Mouse (Mus musculus) layer of hippocampus, adult 18-20 months (tissue): ENCODE data around the gene Rrn3. TPM values are rescaled to one million over a fixed set of nuclear protein-coding genes. Genes with fewer than 3 reads are reported as not detected.

Source experiments
- DNase-seq, 2 experiments: peaks; one replicate each; pipeline ENCODE4 v3.0.0; 2022; ENCODE audit warnings: low spot score in 2 of 2
- microRNA-seq, 2 experiments: library from miRNA; unstranded; fragments of <30 nt; microRNA quantifications; one replicate each; pipeline ENCODE4 v1.2.0; 2021
- total RNA-seq, 2 experiments: library from RNA; stranded (reverse); gene quantifications; 2 replicates each; pipeline ENCODE4 v1.2.3; 2021

The Rrn3 gene
- total RNA-seq, 2 experiments from 2014 or later: 51.3 to 51.5 TPM

DNA sequence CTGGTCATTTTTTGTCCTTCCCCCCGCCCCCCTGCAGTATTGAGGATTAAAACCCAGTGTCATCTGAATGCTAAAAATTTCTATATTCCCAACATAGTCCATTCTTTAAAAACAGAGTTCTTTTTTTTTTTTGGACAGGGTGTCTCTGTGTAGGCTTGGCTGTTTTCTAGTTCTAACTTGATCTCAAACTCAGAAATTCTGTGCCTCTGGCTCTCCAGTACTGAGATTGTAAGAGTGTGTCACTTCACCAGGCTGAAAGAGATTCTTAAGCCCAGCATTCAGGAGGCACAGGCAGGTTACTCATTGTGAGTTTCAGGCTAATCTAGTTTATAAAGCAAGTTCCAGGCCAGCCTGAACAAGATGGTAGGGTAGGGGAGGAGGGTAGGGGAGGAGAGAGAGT lies 66.2 kb downstream of the Rrn3 start:
- DNase-seq: no peak

GRCm38 (mm10) chr16:13848310-13848709 lies 67.8 kb downstream of the Rrn3 start:
- DNase-seq: no peak

DNA sequence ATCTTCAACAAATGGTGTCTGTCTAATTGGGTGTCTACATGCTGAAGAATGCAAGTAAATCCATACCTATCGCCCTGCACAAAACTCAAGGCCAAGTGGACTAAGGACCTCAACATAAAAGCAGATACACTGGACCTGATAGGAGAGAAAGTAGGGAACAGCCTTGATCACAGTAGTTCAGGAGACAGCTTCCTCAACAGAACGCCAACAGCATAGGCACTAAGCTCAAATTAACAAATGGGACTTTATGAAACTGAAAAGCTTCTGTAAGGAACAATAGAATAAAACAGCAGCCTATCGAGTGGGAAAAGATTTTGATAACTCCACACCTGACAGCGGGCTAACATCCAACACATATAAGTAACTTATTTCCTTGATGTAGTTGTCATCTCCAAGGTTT lies 70.9 kb downstream of the Rrn3 start:
- DNase-seq: no peak

- no peak for DNase-seq
Measured at GRCm38 (mm10) chr16:13853886-13854285, 73.4 kb downstream of the Rrn3 start.

Small RNAs within 50 kb of the gene (microRNA-seq; reads per million reads assigned to microRNA genes)
- gene Gm27734: 0 reads per million in 2 experiments

Other genes with a start within 250 kb of the Rrn3 start
- 10 to 100 TPM; 24.9 to 25.3 TPM for gene Parn, start 112.5 kb upstream of the Rrn3 start, total RNA-seq
- 10 to 100 TPM; 34.5 to 36.0 TPM for gene Bfar, start 108.8 kb upstream of the Rrn3 start, total RNA-seq
- gene 3110001I22Rik, start 108.8 kb upstream of the Rrn3 start, total RNA-seq: 1 to 10 TPM; 5.1 to 5.9 TPM
- not detected for gene Pla2g10, start 49.7 kb upstream of the Rrn3 start, total RNA-seq
- 10 to 100 TPM; 76.0 to 87.1 TPM for gene Ntan1, start 38.1 kb downstream of the Rrn3 start, total RNA-seq
- 10 to 100 TPM; 66.5 to 75.8 TPM for gene Pdxdc1, start 122.4 kb downstream of the Rrn3 start, total RNA-seq
- 10 to 100 TPM; 74.1 to 75.9 TPM for gene Mpv17l, start 122.5 kb downstream of the Rrn3 start, total RNA-seq
- gene 2900011O08Rik, start 205.9 kb downstream of the Rrn3 start, total RNA-seq: 100 to 1,000 TPM; 265 to 279 TPM
- 1 to 10 TPM; 2.0 to 2.3 TPM for gene Ifitm7, start 206.2 kb downstream of the Rrn3 start, total RNA-seq